In the genomic region with DNA sequence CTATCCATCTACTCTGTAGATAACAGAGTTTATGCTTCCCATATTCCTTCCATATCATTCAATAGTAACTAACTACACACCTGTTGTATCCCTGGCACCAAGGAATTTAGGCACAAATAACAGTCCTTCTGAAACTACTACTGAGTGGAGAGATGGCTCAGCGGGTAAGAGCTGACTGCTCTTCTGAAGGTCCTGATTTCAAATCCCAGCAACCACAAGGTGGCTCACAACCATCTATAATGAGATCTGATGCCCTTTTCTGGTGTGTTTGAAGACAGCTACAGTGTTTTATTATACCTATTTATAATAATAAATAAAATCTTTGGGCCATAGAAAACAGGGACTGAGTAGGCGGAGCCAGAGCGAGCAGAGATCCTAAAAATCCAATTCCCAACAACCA, we compare ENCODE assay signal across 8 mouse cellular contexts.
"Had no signal": no experiment of that assay in that cellular context is flagged by ENCODE, and none has a peak within 500 bp of the region (broad histone marks: within the 10 kb centered on the region; RNA-seq: fewer than 3 reads in every experiment).

No protein-coding gene starts in this region.

- H3K36me3 ChIP-seq: limb, embryonic 15.5 days; midbrain, embryonic 13.5 days; neural tube, embryonic 12.5 days had no signal

- H3K4me3 ChIP-seq: limb, embryonic 15.5 days; liver, embryonic 13.5 days; midbrain, embryonic 13.5 days; myocyte; neural tube, embryonic 12.5 days had no signal

- ATAC-seq: midbrain, embryonic 13.5 days had no signal

- H3K27ac ChIP-seq: limb, embryonic 15.5 days; liver, embryonic 13.5 days; midbrain, embryonic 13.5 days; neural tube, embryonic 12.5 days had no signal

- H3K27me3 ChIP-seq: limb, embryonic 15.5 days; liver, embryonic 13.5 days; midbrain, embryonic 13.5 days; neural tube, embryonic 12.5 days had no signal

- H3K9ac ChIP-seq: limb, embryonic 15.5 days; liver, embryonic 13.5 days; midbrain, embryonic 13.5 days; neural tube, embryonic 12.5 days had no signal

- H3K9me3 ChIP-seq: limb, embryonic 15.5 days; liver, embryonic 13.5 days; midbrain, embryonic 13.5 days; neural tube, embryonic 12.5 days had no signal

- DNase-seq: liver, embryonic 13.5 days; lung, adult 18-20 months; thymus, adult 2 months; thymus, postnatal 25 days had no signal

- H3K4me2 ChIP-seq: limb, embryonic 15.5 days; liver, embryonic 13.5 days; midbrain, embryonic 13.5 days; neural tube, embryonic 12.5 days had no signal
